ENCODE assay signal across 23 mouse cellular contexts in genomic region chr7:144779691-144780090, GRCm38 (mm10). TPM values are rescaled to one million over a fixed set of nuclear protein-coding genes. Genes with fewer than 3 reads are reported as not detected.
A peak's percentile ranks its signal among the peaks of the same experiment; 100 is the strongest.
DNase-seq lines count a peak whose midpoint lies in the region; ATAC-seq lines count a peak whose summit lies in the region.
"Had no signal": no experiment of that assay in that cellular context is flagged by ENCODE, and none has a peak within 500 bp of the region (broad histone marks: within the 10 kb centered on the region; RNA-seq: fewer than 3 reads in every experiment).

No protein-coding gene starts in this region.

- no peak for ATAC-seq in liver, embryonic 13.5 days (ENCODE audit: low read depth)
- no peak for ATAC-seq in liver, embryonic 11.5 days (replicated peaks; ENCODE audit: low FRiP score)
- peak; percentile 30 to 38; a peak in 2 of 4 replicates for ATAC-seq in hematopoietic stem cell, adult 5-6 weeks (replicated peaks in 1 of 2; ENCODE audit: insufficient read depth in 1 of 2, low FRiP score in 2 of 2, low TSS enrichment in 1 of 2, low read depth in 1 of 2, poor library complexity in 2 of 2, severe bottlenecking in 2 of 2)
- ATAC-seq in megakaryocyte, adult 5-6 weeks (ENCODE audit: poor library complexity, severe bottlenecking): peak; percentile 56
- no peak for ATAC-seq in frontal cortex, adult (ENCODE audit: low TSS enrichment)
- ATAC-seq: activated CD4-positive, CD25-positive, alpha-beta regulatory T cell, adult 4 months; forebrain, embryonic 15.5 days; Patski had no signal

- no peak overlapping the region for H3K4me3 ChIP-seq in liver, embryonic 13.5 days (replicated peaks)
- H3K4me3 ChIP-seq in liver, embryonic 11.5 days (ENCODE audit: low read depth, low read length): no peak overlapping the region
- H3K4me3 ChIP-seq: embryonic facial prominence, embryonic 15.5 days; forebrain, embryonic 15.5 days; heart, embryonic 12.5 days; hindbrain, embryonic 15.5 days had no signal

- H3K27me3 ChIP-seq in liver, embryonic 13.5 days: peaks cover 7% of the 10 kb centered on the region; the same call in 1 of the 2 replicates
- H3K27me3 ChIP-seq in liver, embryonic 11.5 days (replicated peaks; ENCODE audit: control insufficient read depth, insufficient read depth, low read length): peaks cover 2% of the 10 kb centered on the region; the same call in 1 of the 2 replicates

- H3K4me1 ChIP-seq in liver, embryonic 13.5 days (replicated peaks): peaks cover 61% of the 10 kb centered on the region
- H3K4me1 ChIP-seq in liver, embryonic 11.5 days (replicated peaks; ENCODE audit: control insufficient read depth, insufficient read depth, low read length): peaks cover 35% of the 10 kb centered on the region
- H3K4me1 ChIP-seq: heart, embryonic 12.5 days; hindbrain, embryonic 15.5 days had no signal

- WGBS in liver, embryonic 13.5 days (ENCODE audit: insufficient replicate concordance): 60% methylated on average over 2 of the region's 2 CpGs
- 67% methylated on average over 2 of the region's 2 CpGs for WGBS in liver, embryonic 11.5 days

- H3K9ac ChIP-seq in liver, embryonic 13.5 days: no peak overlapping the region
- no peak overlapping the region for H3K9ac ChIP-seq in liver, embryonic 11.5 days (ENCODE audit: low read depth, low read length)
- H3K9ac ChIP-seq: embryonic facial prominence, embryonic 15.5 days; forebrain, embryonic 15.5 days; heart, embryonic 12.5 days; hindbrain, embryonic 15.5 days had no signal

- no peaks in the 10 kb centered on the region for H3K9me3 ChIP-seq in liver, embryonic 13.5 days (replicated peaks)
- H3K9me3 ChIP-seq in liver, embryonic 11.5 days (ENCODE audit: control insufficient read depth, low read length): no peaks in the 10 kb centered on the region
- H3K9me3 ChIP-seq: embryonic facial prominence, embryonic 15.5 days; forebrain, embryonic 15.5 days; heart, embryonic 12.5 days; hindbrain, embryonic 15.5 days had no signal

- DNase-seq in liver, embryonic 13.5 days: no peak
- no peak for DNase-seq in liver, embryonic 11.5 days (ENCODE audit: low spot score)
- no peak for DNase-seq in thymus, postnatal 10 days (ENCODE audit: low spot score in 2 of 2)
- no peak for DNase-seq in cerebellum, adult 9-11 months
- DNase-seq: adrenal gland, postnatal 14 days; cerebellum, adult 11-12 months; cerebellum, postnatal 10 days; embryo, embryonic 11 days; gastrocnemius, postnatal 14 days had no signal

- 0 out of 2 replicates have a peak overlapping the region, but pooled peaks have one; percentile 0 for H3K27ac ChIP-seq in liver, embryonic 13.5 days
- H3K27ac ChIP-seq in liver, embryonic 11.5 days (ENCODE audit: low read depth, low read length): no peak overlapping the region
- H3K27ac ChIP-seq: embryonic facial prominence, embryonic 15.5 days; forebrain, embryonic 15.5 days; hindbrain, embryonic 15.5 days had no signal

- no peak overlapping the region for H3K4me2 ChIP-seq in liver, embryonic 13.5 days
- H3K4me2 ChIP-seq in liver, embryonic 11.5 days: no peak overlapping the region
- H3K4me2 ChIP-seq: embryonic facial prominence, embryonic 15.5 days; forebrain, embryonic 15.5 days; heart, embryonic 12.5 days; hindbrain, embryonic 15.5 days had no signal

- no peaks in the 10 kb centered on the region for H3K36me3 ChIP-seq in liver, embryonic 13.5 days
- H3K36me3 ChIP-seq in liver, embryonic 11.5 days (ENCODE audit: control insufficient read depth, insufficient read depth, low read length): no peaks in the 10 kb centered on the region
- H3K36me3 ChIP-seq: embryonic facial prominence, embryonic 15.5 days; forebrain, embryonic 15.5 days; heart, embryonic 12.5 days; hindbrain, embryonic 15.5 days had no signal

RNA-seq across cellular contexts. Expression of gene Ano1, which starts 27.9 kb away (rescaled TPM):
- 3.4 and 3.8 TPM in 2 replicates for polyA plus RNA-seq in liver, embryonic 13.5 days (2015; fragmentation: Nextera tagmentation; extraction: Ambion mirVana)
- 10.2 and 13.2 TPM in 2 replicates for polyA plus RNA-seq in liver, embryonic 11.5 days (2014; fragmentation: Nextera tagmentation; extraction: Ambion mirVana)
- 0.50 TPM in 1 of 2 replicates, not detected in the other for total RNA-seq in hematopoietic stem cell, adult 5-6 weeks (2017)
- total RNA-seq in megakaryocyte, adult 5-6 weeks (2015): not detected in 2 replicates
- 0.33 TPM in 1 of 2 replicates, not detected in the other for total RNA-seq in megakaryocyte, adult 5-6 weeks (2017)

RNA-seq across cellular contexts. Expression of gene Fgf3, which starts 58.2 kb away (rescaled TPM):
- polyA plus RNA-seq in liver, embryonic 13.5 days (2015; fragmentation: Nextera tagmentation; extraction: Ambion mirVana): 0.16 and 0.31 TPM in 2 replicates
- 0.21 and 0.35 TPM in 2 replicates for polyA plus RNA-seq in liver, embryonic 11.5 days (2014; fragmentation: Nextera tagmentation; extraction: Ambion mirVana)
- 3.8 and 6.2 TPM in 2 replicates for total RNA-seq in hematopoietic stem cell, adult 5-6 weeks (2017)
- total RNA-seq in megakaryocyte, adult 5-6 weeks (2015): 0.66 and 0.96 TPM in 2 replicates
- total RNA-seq in megakaryocyte, adult 5-6 weeks (2017): 0.20 and 0.51 TPM in 2 replicates
- total RNA-seq: gastrocnemius, adult 18-20 months; gastrocnemius, postnatal 14 days; heart, adult 8-10 months; heart, postnatal 25 days had no signal
- polyA plus RNA-seq: activated CD4-positive, CD25-positive, alpha-beta regulatory T cell, adult 4 months; C2C12; gonadal fat pad, adult 2 months; Patski had no signal

Comparison
In these comparisons a context has a peak if more than half of its experiments do, and no peak if none do; other contexts are left out.
1. ATAC-seq: peak in hematopoietic stem cell, adult 5-6 weeks (2 of 2) and megakaryocyte, adult 5-6 weeks (single experiment); none in liver, embryonic 13.5 days (single experiment), liver, embryonic 11.5 days (single experiment) and frontal cortex, adult (single experiment).